Mouse (Mus musculus): ENCODE results near the gene Tmem18.

DNA sequence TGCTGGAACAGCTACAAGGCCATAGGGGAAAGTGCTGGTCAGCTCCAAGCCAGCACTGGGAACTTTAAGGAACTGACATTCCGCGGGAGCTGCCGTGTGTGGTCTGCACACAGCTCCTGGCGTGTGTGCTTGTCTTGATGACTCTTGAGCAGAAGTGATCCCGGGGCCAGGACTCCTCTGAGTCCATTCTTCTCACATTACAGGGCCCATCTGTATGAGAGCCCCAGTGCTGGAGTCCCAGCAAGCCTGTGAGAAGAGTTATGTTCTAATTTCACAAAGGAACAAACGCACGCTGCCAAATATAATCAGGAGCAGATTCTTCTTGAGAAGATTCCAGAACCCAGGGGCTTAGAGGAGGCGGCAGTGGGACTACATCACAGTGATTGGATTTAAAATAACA lies 34.2 kb downstream of the Tmem18 start:
- TF ChIP-seq CTCF (IDR thresholded peaks at IDR 0.05; ENCODE audit: borderline replicate concordance, insufficient read depth, low read depth, low read length), result no peak
- no peak for TF ChIP-seq POLR2A (IDR thresholded peaks at IDR 0.05; ENCODE audit: borderline replicate concordance, insufficient read depth, low read length)

Measured in cerebellum, adult 2 months (tissue).